ENCODE assay signal across 8 mouse cellular contexts in the genomic region with DNA sequence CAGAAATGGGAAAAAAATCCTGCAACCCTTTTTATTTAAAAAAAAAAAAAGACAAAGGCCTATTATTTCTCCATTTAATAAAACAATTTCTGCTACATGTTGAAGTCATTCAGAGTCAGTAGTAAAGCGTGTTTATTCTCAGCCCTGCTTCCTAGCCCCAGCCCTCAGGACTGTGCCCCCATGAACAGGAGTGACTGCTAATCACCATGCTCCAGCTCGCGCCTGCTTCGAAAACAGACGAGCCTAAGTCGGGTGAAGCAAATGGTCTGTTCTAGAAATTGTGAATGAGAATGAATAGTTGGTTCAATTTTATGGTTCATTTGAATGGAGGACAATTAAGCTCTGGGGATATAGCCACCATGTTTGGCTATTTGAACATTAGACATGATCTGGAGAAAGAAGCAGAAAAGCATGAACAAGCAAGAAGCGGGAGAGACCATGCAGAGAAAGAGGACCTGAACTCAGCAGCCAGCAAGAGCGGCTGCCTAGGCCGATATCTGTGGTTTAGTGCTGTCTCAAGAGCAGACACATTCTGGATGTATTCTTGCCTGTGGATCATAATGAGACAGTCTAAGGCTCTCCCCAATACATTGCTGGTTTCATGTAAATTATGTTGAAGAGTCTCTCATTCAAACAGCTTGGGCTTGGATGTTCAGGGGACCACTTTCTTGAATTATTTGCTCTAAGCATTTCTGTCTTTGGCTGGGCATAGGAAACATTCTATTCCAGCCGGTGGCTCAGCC.
DNase-seq lines count a peak whose midpoint lies in the region; ATAC-seq and TF ChIP-seq lines count a peak whose summit lies in the region.

No protein-coding gene starts in this region.

- TF ChIP-seq POLR2A in olfactory bulb, adult 2 months (IDR thresholded peaks at IDR 0.05; ENCODE audit: insufficient read depth, low read depth, low read length), result no peak

- H3K27me3 ChIP-seq in forebrain, embryonic 11.5 days (ENCODE audit: control insufficient read depth, insufficient read depth, low read length), result no peaks in the 10 kb centered on the region
- peaks cover 34% of the 10 kb centered on the region for H3K27me3 ChIP-seq in limb, embryonic 13.5 days

- H3K4me2 ChIP-seq in forebrain, embryonic 11.5 days (ENCODE audit: low read depth, low read length, severe bottlenecking), result peak overlapping the region; percentile 62
- H3K4me2 ChIP-seq in limb, embryonic 13.5 days (replicated peaks), result peak overlapping the region; percentile 53

- peak overlapping the region; percentile 48 for H3K4me3 ChIP-seq in layer of hippocampus, adult 2 months
- H3K4me3 ChIP-seq in forebrain, embryonic 11.5 days (ENCODE audit: low read depth, low read length), result peak overlapping the region; percentile 24
- H3K4me3 ChIP-seq in limb, embryonic 13.5 days, result peak overlapping the region; percentile 28
- H3K4me3 ChIP-seq in olfactory bulb, adult 2 months (ENCODE audit: insufficient read depth, low read depth, low read length), result peak overlapping the region; percentile 43; the same call in 1 of the 2 replicates

- H3K27ac ChIP-seq in layer of hippocampus, adult 2 months, result 0 out of 2 replicates have a peak overlapping the region, but pooled peaks have one; percentile 0
- no peak overlapping the region for H3K27ac ChIP-seq in forebrain, embryonic 11.5 days (ENCODE audit: low read depth, low read length)
- H3K27ac ChIP-seq in limb, embryonic 13.5 days, result no peak overlapping the region
- peak overlapping the region; percentile 68 for H3K27ac ChIP-seq in olfactory bulb, adult 2 months (ENCODE audit: insufficient read depth, low read depth, low read length)

- TF ChIP-seq CTCF in layer of hippocampus, adult 2 months (conservative IDR thresholded peaks at IDR 0.05), result no peak
- TF ChIP-seq CTCF in olfactory bulb, adult 2 months (IDR thresholded peaks at IDR 0.05; ENCODE audit: insufficient read depth, low read depth, low read length), result no peak

- 0 out of 2 replicates have a peak, but pooled peaks have one; percentile 21 for ATAC-seq in forebrain, embryonic 11.5 days (replicated peaks; ENCODE audit: low FRiP score)
- no peak for ATAC-seq in limb, embryonic 13.5 days (ENCODE audit: low FRiP score, low read depth)

- no peaks in the 10 kb centered on the region for H3K9me3 ChIP-seq in forebrain, embryonic 11.5 days (ENCODE audit: control insufficient read depth, low read length)
- no peaks in the 10 kb centered on the region for H3K9me3 ChIP-seq in limb, embryonic 13.5 days

- 50% methylated on average over 10 of the region's 10 CpGs for WGBS in forebrain, embryonic 11.5 days
- 57% methylated on average over 10 of the region's 10 CpGs for WGBS in limb, embryonic 13.5 days
- 65% methylated on average over 10 of the region's 10 CpGs for WGBS in olfactory bulb, adult 2 months

- H3K36me3 ChIP-seq in forebrain, embryonic 11.5 days (ENCODE audit: control insufficient read depth, insufficient read depth, low read length), result no peaks in the 10 kb centered on the region
- H3K36me3 ChIP-seq in limb, embryonic 13.5 days, result no peaks in the 10 kb centered on the region

- 0 out of 2 replicates have a peak, but pooled peaks cover 2% of the 10 kb centered on the region for H3K4me1 ChIP-seq in forebrain, embryonic 11.5 days (replicated peaks; ENCODE audit: control insufficient read depth, insufficient read depth, low read length)
- H3K4me1 ChIP-seq in limb, embryonic 13.5 days, result peaks cover 6% of the 10 kb centered on the region
- peaks cover 10% of the 10 kb centered on the region for H3K4me1 ChIP-seq in olfactory bulb, adult 2 months (ENCODE audit: control insufficient read depth, insufficient read depth, low read length)

- DNase-seq in layer of hippocampus, adult 2 months (ENCODE audit: low spot score in 2 of 2), result no peak
- no peak for DNase-seq in layer of hippocampus, postnatal 25 days (ENCODE audit: extremely low spot score in 1 of 2, low spot score in 1 of 2)
- no peak for DNase-seq in forebrain, embryonic 11.5 days (ENCODE audit: low spot score)
- DNase-seq in adipocyte (ENCODE audit: low spot score), result no peak
- no peak for DNase-seq in right cerebral cortex, postnatal 36 days (ENCODE audit: low spot score in 2 of 2)
- DNase-seq in urinary bladder, postnatal 14 days (ENCODE audit: low spot score), result no peak

- peak overlapping the region; percentile 28; the same call in 1 of the 2 replicates for H3K9ac ChIP-seq in forebrain, embryonic 11.5 days (ENCODE audit: low read length)
- H3K9ac ChIP-seq in limb, embryonic 13.5 days, result no peak overlapping the region

Comparison
In these comparisons a context has a peak if more than half of its experiments do, and no peak if none do; other contexts are left out.
1. H3K27ac ChIP-seq: peak in layer of hippocampus, adult 2 months (single experiment) and olfactory bulb, adult 2 months (single experiment); none in forebrain, embryonic 11.5 days (single experiment) and limb, embryonic 13.5 days (single experiment).
2. Peak in every context shown above with its lines, with median percentiles within 50 percentile points of each other: H3K4me3 ChIP-seq.